Mouse (Mus musculus) stomach, postnatal 0 days (tissue): Measurements from ENCODE around the gene Kat8. TPM values are rescaled to one million over a fixed set of nuclear protein-coding genes. Genes with fewer than 3 reads are reported as not detected.

ENCODE experiments used
- ATAC-seq: fragments of 200-750 bp; cut with Nextera tagmentation; 2 replicates; pipeline ENCODE4 v1.8.0; 2017; ENCODE audit not compliant: low FRiP score, low TSS enrichment
- DNase-seq: peaks from one replicate; pipeline ENCODE4 v3.0.0-alpha.2; 2016; ENCODE audit warnings: low spot score
- H3K27ac ChIP-seq: fragments of 300-500 bp; sonication (generic); replicated peaks from 2 replicates; pipeline ENCODE4 v1.5.1; 2014; ENCODE audit warnings: mild to moderate bottlenecking, control low read depth
- H3K27me3 ChIP-seq: fragments of 300-500 bp; sonication (generic); 2 replicates; pipeline ENCODE4 v1.6.1; 2014; ENCODE audit warnings: low read length; ENCODE audit not compliant: control insufficient read depth, insufficient read depth
- H3K36me3 ChIP-seq: fragments of 300-500 bp; sonication (generic); 2 replicates; pipeline ENCODE4 v1.6.1; 2014; ENCODE audit warnings: low read length, mixed read lengths; ENCODE audit not compliant: control insufficient read depth, insufficient read depth
- H3K4me1 ChIP-seq: fragments of 300-500 bp; sonication (generic); replicated peaks from 2 replicates; pipeline ENCODE4 v1.6.1; 2014; ENCODE audit warnings: antibody characterized with exemption; ENCODE audit not compliant: control insufficient read depth, insufficient read depth
- H3K4me2 ChIP-seq: fragments of 300-500 bp; sonication (generic); replicated peaks from 2 replicates; pipeline ENCODE4 v1.6.1; 2014; ENCODE audit warnings: low read depth, mild to moderate bottlenecking, control low read depth, moderate library complexity
- H3K4me3 ChIP-seq: fragments of 300-500 bp; sonication (generic); 2 replicates; pipeline ENCODE4 v1.5.1; 2014; ENCODE audit warnings: low read depth, low read length, control low read depth
- H3K9ac ChIP-seq: fragments of 300-500 bp; sonication (generic); 2 replicates; pipeline ENCODE4 v1.6.1; 2014; ENCODE audit warnings: mild to moderate bottlenecking, low read length, control low read depth, mixed read lengths
- H3K9me3 ChIP-seq: fragments of 300-500 bp; sonication (generic); 2 replicates; pipeline ENCODE4 v1.6.1; 2016; ENCODE audit warnings: low read length; ENCODE audit not compliant: control insufficient read depth
- CTCF ChIP-seq: IDR thresholded peaks from 2 replicates; pipeline ENCODE4 v1.5.1; 2016; ENCODE audit warnings: antibody characterized with exemption, low read depth, mild to moderate bottlenecking, moderate library complexity
- EP300 ChIP-seq: optimal IDR thresholded peaks from 2 replicates; pipeline ENCODE3; 2016; ENCODE audit warnings: antibody characterized with exemption
- WGBS: fragments of 180-500 bp; shearing (Covaris S2); extraction: QIAGEN DNeasy Blood & Tissue Kit; methylation state at CpG from one replicate; pipeline ENCODE4 v1.1.7; 2014; 5-methylcytosine and 5-hydroxymethylcytosine counted together
- polyA plus RNA-seq: library from polyadenylated mRNA; unstranded; fragments of >200 nt; fragmentation: Nextera tagmentation; extraction: Ambion mirVana; gene quantifications from 2 replicates; pipeline ENCODE4 v1.2.1, GENCODE M21; 2015

Kat8 gene
- polyA plus RNA-seq, 1 experiment from 2014 or later, result 15.1 TPM

DNA sequence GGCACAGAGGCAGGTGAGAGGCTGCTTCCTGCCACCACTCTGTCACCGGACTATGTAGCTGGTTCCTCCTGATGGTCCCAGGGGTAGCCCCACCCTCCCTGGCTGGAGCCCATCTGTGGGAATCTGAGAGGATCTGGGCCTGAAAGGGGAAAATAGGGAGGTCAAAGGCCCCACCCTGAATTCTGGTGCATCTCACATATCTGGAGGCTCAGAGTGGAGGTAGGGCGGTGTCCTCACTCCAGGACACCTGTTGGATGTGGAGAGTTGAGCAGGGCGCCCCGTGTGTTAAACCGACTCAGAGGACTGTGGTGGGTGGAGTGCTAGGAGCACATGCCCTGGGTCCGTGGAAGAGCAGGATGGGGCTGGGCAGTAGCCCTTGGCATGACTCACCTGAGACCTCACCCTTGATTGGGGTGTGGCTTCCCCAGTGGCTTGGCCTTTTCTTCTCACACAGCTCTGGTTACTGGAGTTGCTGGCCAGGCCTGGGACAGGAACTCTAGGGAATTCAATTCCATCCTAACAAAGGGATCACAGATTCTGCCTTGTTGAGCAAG is 34.2 kb downstream of the Kat8 start, which contains the start of gene Prss36:
TSS of gene Prss36 (minus strand) at position 256 of the 554 bp plus-strand sequence.
- Histone ChIP-seq H3K4me3 (no peak within 1 kb of the TSS), H3K27ac (peak within 1 kb of the TSS; percentile 53), H3K27me3 (no peaks in the 10 kb centered on the region), H3K4me2 (no peak within 1 kb of the TSS), H3K4me1 (no peaks in the 10 kb centered on the region), H3K36me3 (no peaks in the 10 kb centered on the region), H3K9ac (no peak within 1 kb of the TSS), H3K9me3 (no peaks in the 10 kb centered on the region)
- WGBS, result 47% methylated on average over 6 of the region's 6 CpGs
- peak; percentile 78 for DNase-seq
- peak; percentile 94 for ATAC-seq
- TF ChIP-seq EP300, result no peak
- TF ChIP-seq CTCF, result 0 out of 2 replicates have a peak, but pooled peaks have one; percentile 5

DNA sequence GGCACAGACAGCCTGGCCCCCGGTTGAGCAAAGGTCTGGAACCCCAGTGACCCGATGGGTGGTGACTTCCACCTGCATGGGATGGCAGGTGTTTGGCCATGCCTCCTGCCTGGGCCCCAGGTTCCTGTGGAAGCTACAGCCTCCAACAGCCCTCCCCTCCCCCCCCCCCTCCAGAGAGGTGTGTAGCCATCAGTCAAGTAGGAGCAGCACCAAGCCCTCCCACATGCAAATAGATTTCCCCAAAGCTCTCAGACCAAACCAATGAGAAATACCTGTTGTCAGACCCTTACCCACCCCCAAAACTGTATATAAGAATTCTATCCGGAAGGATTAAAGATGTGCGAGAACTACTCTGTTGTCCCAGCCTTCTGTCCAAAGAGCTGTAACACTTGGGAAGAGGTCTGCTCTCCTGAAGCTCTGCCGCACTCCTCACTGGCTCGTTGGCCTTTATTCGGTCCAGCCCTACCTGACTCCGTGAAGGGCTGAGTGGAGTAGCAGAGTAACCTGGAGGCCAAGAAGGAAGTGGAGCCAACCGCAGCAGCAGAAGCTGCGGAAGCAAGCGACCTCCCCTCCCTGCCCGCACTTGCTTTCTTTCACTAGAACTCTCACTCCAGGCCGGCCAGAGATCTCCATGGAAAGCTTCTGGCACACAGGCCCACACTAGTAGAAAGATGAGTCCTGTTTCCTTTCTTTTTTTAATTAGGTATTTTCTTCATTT is 40.7 kb downstream of the Kat8 start:
- Histone ChIP-seq H3K9ac (no peak overlapping the region), H3K4me1 (no peaks in the 10 kb centered on the region), H3K9me3 (no peaks in the 10 kb centered on the region), H3K27me3 (no peaks in the 10 kb centered on the region), H3K27ac (no peak overlapping the region), H3K36me3 (no peaks in the 10 kb centered on the region), H3K4me2 (no peak overlapping the region), H3K4me3 (no peak overlapping the region)
- 37% methylated on average over 13 of the region's 13 CpGs for WGBS
- TF ChIP-seq EP300 (no peak), CTCF (no peak)
- ATAC-seq (no peak), DNase-seq (no peak)

DNA sequence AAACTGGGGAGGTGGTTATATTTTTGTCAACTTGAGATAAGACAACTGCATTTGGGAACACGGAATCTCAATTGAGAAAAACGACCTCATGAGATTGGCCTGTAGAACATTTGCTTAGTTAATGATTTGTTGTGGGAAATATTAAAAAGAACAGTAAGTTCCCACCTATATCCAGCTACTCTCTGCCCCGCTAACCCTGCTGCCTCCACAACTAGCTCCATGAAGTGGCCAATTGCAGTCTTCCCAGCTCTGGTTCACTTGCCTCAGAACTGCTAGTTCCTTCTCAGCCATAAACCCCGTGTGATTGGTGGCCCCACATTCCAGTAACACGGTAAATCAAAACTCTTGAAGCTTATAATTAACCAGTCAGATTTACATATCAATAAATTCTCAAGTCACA is 47.0 kb downstream of the Kat8 start:
- no peak overlapping the region for H3K4me2 ChIP-seq
- no peak overlapping the region for H3K4me3 ChIP-seq
- 57% methylated on average over 5 of the region's 5 CpGs for WGBS
- H3K27ac ChIP-seq, result no peak overlapping the region
- TF ChIP-seq CTCF (no peak), EP300 (no peak)
- H3K36me3 ChIP-seq, result no peaks in the 10 kb centered on the region
- H3K9me3 ChIP-seq, result no peaks in the 10 kb centered on the region
- H3K9ac ChIP-seq, result no peak overlapping the region
- H3K4me1 ChIP-seq, result no peaks in the 10 kb centered on the region
- DNase-seq (no peak), ATAC-seq (no peak)
- no peaks in the 10 kb centered on the region for H3K27me3 ChIP-seq

DNA sequence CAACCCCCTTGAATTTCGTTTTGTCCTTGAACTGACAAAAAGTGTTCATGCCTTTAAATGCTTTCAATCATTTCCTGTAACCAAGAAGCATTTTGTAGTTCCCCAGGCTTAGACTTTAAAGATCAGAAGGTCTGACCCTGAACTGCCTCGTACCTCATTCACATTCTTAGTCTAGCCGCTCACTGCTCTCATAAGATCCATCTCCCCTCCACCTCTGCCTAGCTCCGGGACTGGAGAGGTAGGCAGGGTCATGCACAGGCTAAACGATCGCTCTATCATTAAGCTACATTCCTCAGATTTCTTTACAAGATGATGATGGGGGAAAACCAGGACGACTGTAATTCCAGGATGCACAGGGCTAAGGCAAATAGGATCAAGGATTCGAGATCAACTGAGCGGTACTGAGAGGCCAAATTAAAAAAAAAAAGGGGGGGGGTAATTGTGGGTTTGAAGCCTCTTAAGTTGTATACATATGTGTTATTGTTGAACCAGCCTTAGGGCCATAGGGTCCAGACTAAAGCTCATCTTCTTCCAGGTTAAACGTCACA is 54.1 kb downstream of the Kat8 start:
- peaks cover 3% of the 10 kb centered on the region; the same call in 1 of the 2 replicates for H3K36me3 ChIP-seq
- H3K9ac ChIP-seq, result peak overlapping the region; percentile 99
- H3K27ac ChIP-seq, result peak overlapping the region; percentile 97
- ATAC-seq, result no peak
- no peak for DNase-seq
- H3K4me1 ChIP-seq, result no peaks in the 10 kb centered on the region
- H3K27me3 ChIP-seq, result no peaks in the 10 kb centered on the region
- 10% methylated on average over 10 of the region's 10 CpGs for WGBS
- peak overlapping the region; percentile 59 for H3K4me2 ChIP-seq
- H3K4me3 ChIP-seq, result peak overlapping the region; percentile 98
- no peaks in the 10 kb centered on the region for H3K9me3 ChIP-seq
- TF ChIP-seq CTCF (no peak), EP300 (no peak)

DNA sequence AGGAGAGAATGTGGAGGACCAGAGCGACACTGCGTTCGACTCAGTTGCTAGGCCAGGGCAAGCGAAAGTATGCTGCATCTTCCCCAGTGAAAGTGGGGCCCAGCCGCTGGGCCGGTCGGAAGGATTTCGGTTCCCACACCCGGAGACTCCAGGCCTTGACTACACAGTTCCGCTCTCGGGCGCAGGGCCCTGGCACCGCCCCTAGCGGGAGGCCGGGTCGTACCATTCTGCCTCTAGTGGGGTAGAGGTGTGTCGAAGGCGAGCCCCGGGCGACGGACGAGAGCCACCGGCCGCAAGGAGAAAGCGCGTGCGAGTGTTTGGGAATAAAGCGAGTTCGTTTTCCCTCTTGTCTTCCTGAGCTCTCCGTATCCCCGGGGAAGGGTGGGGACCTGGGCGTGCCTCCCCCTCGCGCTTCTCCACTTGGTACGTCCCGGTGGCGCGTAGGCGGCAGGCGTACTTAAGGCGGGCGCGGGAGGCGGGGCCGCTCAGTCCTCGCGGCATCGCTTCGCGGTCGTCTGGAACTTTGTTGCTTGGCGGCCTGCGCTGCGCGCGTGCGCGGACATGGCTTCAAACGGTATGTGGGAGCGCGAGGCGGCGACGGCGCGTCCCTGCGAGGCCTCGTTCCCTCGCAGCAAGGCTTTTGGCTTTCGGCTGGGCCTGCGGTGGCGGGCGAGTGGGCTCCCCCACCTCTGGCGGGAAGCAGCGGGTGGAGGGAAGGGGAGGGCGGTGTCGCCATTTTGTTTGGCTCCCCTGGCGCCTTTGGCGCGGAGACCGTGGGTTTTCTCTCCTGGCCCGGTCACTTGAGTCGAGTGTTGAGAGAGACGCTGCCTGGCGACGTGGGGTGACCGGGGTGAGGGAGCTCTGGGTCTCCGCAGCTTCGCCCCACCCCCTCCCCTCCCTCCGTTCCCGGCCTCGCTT is 54.9 kb downstream of the Kat8 start, which contains the start of gene Fus:
TSS of gene Fus (plus strand) at position 454 of the 918 bp plus-strand sequence.
- peak within 1 kb of the TSS; percentile 74 for H3K4me2 ChIP-seq
- H3K9me3 ChIP-seq, result no peaks in the 10 kb centered on the region
- H3K9ac ChIP-seq, result peak within 1 kb of the TSS; percentile 99
- peak within 1 kb of the TSS; percentile 98 for H3K4me3 ChIP-seq
- no peaks in the 10 kb centered on the region for H3K4me1 ChIP-seq
- no peaks in the 10 kb centered on the region for H3K27me3 ChIP-seq
- DNase-seq (peak; percentile 94), ATAC-seq (peak; percentile 95)
- peaks cover 9% of the 10 kb centered on the region for H3K36me3 ChIP-seq
- peak; percentile 50 for TF ChIP-seq CTCF
- TF ChIP-seq EP300, result peak; percentile 94
- peak within 1 kb of the TSS; percentile 97 for H3K27ac ChIP-seq
- under 1% methylated on average over 91 of the region's 92 CpGs for WGBS
